Mouse (Mus musculus) adrenal gland, postnatal 36 days (tissue): ENCODE measurements around the gene Slc6a18. TPM values are rescaled to one million over a fixed set of nuclear protein-coding genes. Genes with fewer than 3 reads are reported as not detected.
"Not testable (repeated sequence)": the region's sequence is repeated elsewhere in the genome, so short reads cannot be mapped to it uniquely, and the experiment has no call there.

Source experiments
- DNase-seq, 2 experiments: peaks; one replicate each; pipeline ENCODE4 v3.0.0; 2021; ENCODE audit warnings: mixed read lengths in 1 of 2
- long read RNA-seq, 2 experiments: library from polyadenylated mRNA; stranded (forward); transcript quantifications; one replicate each; pipeline ENCODE4 v2.0.0; 2021; ENCODE audit warnings: borderline sequencing depth in 2 of 2
- total RNA-seq, 2 experiments: library from RNA; stranded (reverse); gene quantifications; 2 replicates each; pipeline ENCODE4 v1.2.3; 2021

Slc6a18 gene
- total RNA-seq = not detected
- long read RNA-seq, experiment 1 = 0 reads
- long read RNA-seq, experiment 2 = 0 reads

DNA sequence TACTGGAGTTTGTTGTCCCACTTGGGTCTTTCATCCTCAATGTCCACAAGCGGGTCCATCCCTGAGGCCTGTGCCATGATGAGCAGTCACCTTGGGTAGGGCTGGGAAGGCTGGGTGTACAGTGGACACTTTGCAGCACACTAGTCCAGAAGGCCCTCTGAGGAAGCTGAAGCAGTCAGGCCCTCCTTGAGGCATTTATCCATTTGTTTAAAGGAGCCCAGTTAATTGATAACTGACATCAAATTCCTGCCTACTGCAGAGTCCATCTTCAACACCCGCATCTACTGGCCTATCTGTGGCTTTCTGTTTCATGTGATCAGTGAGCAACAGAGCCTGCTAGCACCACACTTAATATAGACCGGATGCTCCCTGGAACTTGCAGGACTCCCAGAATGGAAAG, at the start of gene Slc6a18:
Gene Slc6a18 (minus strand): TSS at position 171 of the 400 bp plus-strand sequence.
- DNase-seq = no peak

DNA sequence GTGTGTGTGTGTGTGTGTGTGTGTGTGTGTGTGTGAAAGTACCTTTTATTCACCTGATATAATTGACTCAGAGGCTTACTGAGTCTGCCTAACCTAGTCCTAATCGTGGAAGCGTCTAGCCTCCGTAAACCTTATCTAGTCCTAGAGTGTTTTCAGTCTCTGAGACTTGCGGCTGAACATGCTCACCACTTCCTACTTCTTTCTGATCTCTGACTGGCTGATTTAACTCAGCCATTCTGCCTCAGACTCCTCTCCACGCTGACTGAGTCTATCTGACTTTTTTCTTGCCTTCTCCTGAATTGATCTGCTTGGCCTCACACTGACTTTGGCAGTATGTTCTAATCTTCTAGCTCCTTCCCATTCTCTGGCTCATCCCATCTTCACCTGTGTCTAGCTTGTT, 47.5 kb upstream of the Slc6a18 start:
- DNase-seq = no peak

DNA sequence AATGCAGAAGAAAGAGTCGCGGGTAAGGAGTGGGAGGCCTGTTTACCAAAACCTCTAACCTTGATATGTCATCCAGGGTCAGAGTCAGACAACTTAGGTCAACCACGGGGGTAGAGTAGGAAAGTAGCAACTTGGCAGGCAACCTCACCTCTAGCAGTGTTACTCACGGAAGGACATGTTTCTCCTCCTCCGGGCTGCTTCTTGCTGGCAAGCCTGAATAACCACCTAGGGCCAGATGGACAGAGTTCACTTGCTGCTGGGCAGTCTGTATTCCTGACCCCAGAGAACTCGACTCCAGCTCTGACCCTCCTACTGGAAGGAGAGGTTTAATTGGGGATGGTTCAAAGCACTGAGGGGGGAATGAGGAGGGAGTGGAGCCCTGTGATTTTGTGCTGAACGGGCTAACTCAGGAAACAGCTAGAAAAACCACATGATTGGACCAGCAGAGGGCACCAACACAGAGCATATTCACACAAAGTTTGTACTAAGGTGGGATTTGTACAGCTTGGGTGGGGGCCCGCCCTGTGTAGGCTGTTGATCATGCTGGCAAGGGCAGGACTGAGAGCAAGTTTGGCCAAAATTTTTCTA, 45.4 kb upstream of the Slc6a18 start:
- peak; percentile 50 to 59 for DNase-seq

DNA sequence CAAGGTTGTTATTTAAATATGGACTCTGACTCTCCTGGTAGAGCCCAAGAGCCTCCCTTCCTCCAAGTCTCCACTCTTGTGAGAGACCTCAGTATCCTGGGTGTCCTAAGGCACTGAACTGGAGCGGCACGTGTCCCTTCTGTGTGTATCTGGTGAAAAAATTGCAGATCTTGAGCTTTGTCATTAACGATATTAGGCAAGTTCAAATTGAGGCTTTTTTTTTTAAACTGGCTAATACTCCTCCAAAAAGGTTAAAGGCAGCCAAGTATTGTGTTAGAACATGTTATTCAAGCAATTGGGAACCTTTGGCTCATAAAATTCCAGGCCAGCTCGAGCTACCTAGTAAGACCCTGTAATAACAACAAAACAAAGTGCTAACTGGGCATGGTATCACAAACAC, 42.4 kb upstream of the Slc6a18 start:
- DNase-seq = no peak

DNA sequence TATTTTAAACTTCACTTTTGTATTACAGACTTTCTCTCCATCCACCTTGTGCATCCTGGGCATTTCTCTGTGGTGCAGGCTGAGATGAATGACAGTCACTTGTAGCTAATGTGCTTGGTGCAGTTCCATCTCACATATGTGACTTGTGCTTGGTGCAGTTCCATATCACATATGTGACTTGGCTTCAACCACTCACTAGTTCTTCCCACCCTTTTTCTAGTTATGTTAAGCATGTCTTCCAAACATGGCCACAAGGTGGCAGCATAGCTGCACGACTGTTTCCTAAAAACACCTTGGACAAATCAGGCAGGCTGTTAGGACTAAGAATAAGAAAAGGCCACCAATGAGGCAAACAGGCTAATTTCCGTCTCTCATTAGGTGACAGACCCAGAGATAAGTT, 40.4 kb upstream of the Slc6a18 start:
- DNase-seq = peak; percentile 81 to 82

DNA sequence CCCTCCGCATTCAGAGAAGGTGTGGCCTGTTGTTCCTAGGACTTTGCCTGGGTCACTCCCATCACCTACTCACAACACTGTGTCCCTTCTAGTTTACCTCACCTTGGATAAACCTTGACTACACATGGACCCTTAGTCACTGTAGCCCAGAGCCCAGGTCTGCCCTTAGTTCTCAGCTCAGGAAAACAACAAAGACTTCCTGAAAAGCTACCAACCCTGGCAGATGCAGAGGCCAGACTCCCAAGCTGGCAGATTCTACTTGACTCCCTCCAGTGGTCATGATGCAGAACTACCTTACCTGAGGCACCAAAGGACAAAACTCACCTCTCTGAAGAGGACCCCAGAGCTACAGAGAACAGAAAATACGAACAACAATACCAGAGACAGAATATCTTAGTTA, 36.2 kb upstream of the Slc6a18 start:
- DNase-seq = no peak

DNA sequence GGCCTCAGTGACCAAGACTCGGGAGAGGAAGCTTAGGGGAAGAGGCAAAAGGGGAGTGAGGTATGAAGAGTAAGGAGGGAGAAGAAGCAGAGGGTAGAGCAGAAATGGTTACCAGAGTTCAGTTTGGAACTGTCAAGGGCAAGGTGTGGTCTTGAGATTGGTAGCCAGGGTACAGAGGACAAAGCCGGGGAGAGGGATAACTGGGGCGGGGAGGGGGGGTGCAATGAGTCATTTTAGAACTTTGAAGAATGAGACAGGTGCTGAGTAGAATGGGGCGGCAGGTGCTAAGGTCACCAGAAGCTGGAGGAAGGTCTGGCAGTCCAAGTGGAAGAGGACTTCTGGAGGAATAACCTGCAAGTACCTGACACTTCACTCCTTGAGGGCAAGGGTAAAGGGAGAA, 35.4 kb upstream of the Slc6a18 start:
- no peak for DNase-seq

DNA sequence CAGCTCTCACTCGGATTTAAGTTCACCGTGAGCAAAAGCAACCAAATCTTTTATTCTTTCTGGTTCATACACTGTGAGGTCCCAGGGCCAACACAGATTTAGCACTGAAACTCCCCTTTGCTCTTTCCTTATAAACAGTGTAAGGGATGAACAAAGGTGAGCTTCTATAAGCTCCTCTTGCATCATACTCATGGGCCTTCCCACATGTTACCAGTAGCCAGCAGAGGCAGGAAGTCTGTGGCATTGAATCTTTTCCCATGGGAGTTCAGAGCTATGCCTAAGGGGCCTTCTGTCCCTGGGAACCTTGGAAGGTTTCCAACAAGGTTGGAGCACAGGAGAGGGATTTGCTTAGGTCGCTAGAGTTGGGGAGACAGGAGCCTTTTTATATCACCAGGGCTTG, 34.4 kb upstream of the Slc6a18 start:
- DNase-seq = no peak

DNA sequence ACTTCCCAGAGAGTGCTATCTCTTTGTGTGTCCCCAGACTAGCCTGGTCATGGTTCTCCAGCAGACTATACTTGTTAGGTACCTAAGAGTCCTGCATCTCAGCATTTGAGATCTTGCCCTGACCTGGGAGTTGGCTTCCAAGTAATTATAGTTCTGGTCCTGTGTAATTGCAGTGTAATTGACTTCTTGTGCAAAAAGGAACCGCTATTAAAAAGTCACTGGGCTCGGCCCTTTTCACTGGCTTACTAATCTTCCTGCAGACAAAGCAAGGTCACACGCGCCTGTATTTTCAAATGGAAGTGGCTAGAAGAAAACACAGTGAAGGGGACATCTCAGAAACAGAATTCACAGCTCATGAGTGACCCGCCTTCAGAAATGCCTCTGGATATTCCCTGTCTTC, 34.0 kb upstream of the Slc6a18 start:
- DNase-seq = no peak

DNA sequence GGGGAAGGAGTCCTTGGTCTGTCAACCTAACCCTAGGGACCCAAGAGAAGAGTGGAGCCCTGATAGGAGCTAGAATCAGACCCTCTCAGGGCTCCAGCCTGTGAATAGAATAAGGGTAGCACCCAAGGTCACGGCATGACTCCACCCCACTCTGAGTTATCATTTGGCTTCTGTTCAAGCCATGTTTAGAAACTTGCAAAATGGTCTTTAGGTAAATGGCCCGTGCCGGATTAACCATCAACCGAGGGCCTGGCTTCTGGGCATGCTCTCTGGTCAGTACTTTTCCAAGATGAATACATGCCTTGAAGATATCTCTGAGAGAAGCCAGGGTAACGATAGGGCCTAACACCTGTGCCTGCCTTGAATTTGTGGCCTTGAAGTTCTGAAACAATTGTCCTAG, 33.4 kb upstream of the Slc6a18 start:
- no peak for DNase-seq

DNA sequence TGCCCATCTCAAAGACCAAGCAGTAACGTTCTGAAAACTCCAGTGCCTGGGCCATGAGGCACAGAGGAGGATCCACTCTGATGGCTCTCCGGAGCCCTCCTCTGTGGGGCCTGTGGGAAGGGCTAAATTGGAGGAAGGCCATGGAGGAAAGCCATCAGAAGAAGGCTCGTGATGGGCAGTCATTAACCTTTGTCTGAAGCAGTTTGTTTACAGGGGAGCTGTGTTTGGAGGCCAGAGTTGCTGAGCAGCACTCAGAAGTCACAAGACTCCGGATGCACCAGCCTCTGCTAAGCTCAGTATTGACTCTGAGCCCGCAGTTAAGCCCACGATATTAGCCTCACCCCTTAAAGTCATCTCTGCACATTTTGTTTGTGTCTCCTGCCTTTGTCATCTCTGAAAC, 31.7 kb upstream of the Slc6a18 start:
- DNase-seq = no peak

DNA sequence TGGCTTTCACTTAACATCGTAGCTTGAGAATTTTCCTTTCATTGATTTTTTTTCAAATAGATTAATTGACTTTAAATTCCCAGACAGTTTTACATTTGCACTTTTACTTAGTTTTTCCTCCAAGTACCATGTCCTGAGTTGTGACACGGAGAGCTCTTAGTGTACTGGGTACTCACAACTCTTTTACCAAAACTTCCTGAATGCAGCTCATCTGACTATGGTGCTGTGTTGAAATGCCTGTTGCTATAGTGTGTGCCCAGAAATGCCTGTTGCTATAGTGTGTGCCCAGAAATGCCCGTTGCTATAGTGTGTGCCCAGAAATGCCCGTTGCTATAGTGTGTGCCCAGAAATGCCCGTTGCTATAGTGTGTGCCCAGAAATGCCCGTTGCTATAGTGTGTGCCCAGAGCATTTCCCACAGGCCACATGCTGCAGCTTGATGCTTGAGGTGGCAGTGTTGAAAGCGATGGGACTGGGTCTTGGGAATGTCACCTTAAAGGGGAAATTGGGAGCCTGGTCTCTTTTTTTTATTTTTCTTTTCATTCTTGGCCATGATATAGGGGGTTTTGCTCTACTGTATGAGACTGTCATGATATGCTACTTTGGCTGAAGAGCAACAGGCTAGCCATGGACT, 27.0 kb upstream of the Slc6a18 start, which contains the start of gene Slc6a19:
Gene Slc6a19 (minus strand): TSS at position 172 of the 632 bp plus-strand sequence.
- DNase-seq = no peak

DNA sequence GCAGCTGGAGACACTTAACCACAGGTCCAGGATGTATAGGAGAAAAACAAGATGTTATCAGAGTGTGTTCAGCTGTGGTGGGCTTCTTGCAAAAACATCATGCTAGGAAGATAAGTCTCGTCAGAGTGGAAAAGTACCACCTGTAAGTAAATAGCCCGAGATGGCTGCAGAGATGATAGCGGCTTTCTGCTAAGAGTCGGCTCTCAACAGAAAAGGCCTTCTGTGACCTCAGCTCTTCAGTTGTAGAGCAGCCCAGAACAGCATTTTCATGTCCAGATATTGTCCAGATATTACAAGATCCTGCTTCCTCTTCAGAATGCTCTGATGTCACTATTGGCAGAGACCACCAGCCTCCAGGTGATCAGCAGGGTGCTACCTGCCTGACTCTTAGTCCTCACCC, 25.7 kb upstream of the Slc6a18 start:
- DNase-seq = not testable (repeated sequence)

DNA sequence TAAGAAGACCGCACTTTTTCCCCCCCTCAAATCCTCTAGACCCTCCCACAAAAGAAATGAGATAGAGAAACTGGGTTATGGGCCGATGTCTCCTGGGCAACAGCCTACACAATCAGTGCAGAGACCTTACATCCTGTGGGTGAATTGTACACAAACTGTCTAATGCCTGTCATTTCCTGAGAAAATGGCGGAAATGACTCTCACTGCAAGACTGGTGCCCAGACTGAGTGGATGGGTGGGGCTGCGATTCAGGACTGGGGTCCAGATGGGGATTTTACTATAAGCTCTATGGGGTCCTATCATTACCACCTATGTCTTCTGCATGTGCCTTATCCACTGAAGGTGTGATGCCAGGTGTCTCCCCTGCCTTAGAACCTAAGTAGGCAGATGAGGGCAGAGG, 25.0 kb upstream of the Slc6a18 start:
- DNase-seq = no peak

DNA sequence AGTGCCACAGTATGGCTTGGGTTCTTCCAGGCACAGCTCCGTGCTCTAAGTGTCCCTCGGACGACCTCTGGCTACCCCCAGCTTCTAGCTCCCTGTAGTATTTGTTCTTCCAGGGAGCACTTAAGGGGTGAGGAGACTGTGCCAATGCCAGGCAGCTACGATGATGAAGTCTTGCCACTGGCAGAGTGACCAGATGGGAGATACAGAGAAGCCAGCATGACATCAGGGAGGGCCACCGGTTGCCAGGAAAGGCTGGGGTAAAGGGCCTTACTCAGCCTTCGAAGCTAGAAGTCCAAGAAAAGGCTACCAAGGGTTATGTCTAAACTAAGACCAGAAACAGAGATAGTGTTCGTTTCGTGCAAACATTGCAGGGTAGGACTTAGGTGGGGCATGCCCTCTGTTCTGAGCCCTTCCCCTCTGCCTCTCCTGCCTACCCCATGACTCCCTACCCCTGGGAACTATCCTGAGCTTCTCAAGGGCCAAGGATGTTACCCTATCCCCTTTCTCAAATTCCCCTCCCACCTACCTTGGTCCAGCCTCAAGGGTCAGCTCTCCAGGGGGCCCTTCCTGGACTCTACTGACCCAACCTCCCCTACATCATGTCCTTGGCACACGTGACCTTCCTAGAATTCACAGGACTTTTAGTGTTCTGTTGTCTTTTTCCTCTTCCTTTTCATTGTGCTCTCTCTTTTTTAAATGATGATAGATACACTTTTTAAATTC, 23.5 kb upstream of the Slc6a18 start:
- no peak for DNase-seq

DNA sequence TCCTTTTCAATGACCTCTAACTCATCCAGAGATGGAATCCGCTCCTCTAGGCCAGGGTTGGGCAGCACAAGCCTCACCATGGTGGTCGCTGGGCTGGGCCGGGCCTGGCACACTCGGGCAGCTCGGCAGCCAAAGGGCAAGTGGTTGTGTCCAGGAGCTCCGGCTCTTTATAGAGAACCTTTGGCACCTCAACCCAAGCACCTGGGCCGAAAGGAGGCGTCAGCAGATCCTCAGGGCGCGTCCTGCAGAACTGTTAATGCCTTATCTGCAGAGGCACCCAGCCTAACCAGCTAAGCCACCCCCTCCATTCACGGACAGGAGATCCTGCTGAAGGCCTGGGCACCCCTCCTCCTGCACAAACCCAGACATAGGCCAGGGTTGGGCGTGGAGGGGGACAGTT, 22.7 kb upstream of the Slc6a18 start:
- DNase-seq = no peak

DNA sequence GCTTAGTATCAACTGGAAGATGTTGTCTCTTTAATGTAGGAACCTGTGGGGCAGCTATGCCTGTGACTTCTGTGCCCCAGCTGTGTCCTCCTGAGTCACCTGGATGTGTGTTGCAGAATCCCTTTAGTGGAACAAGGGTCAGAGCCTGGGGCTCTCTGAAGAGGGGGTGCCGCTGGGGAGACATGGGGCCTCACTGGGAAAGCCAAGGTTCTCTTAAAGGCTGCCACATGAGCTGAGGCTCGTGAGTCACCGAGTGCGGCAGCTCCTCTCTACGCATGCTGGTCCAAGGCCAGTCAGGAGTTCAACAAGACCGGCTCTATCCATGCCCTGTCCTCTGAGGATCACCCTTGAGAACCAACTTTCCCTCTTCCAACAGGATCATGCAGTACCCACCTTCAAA, 21.9 kb upstream of the Slc6a18 start:
- peak; percentile 41 to 48 for DNase-seq

DNA sequence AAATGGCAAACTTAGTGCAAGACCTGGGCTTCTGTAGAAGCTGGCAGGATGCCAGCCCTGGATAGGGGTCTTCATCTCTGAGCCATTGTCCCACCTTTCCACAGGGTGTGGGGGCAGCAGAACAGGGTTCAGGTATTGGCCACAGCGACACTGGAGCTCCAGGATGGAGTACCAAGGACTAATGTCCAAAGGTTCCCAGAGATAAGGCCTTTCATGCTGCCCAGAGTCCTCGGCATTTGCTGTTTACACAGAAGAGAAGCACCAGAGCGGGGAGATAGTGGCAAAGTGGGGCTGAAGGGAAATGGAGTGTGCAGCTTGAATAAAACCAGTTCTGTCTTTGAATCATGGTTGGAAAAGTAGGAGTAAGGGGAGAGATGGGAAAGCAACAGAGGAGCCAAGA, 18.7 kb upstream of the Slc6a18 start:
- DNase-seq = no peak

DNA sequence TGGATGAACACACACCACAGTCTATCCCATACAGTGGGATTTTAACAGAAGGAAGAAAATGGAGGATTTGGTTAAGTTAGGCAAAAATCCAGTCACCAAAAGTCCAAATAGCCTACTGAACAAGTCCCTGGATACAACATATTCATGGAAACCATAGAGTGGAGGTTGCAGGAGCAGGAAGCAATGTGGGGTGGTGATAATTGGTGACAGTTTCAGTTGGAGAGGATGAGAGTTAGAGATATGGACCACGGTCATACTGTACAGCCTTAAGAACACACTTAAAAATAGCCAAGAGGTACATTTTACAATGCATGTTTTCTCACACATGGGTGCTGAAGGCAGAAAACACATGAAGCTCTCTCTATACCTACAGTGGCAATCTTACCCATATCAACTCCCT, 17.1 kb upstream of the Slc6a18 start:
- DNase-seq = no peak

DNA sequence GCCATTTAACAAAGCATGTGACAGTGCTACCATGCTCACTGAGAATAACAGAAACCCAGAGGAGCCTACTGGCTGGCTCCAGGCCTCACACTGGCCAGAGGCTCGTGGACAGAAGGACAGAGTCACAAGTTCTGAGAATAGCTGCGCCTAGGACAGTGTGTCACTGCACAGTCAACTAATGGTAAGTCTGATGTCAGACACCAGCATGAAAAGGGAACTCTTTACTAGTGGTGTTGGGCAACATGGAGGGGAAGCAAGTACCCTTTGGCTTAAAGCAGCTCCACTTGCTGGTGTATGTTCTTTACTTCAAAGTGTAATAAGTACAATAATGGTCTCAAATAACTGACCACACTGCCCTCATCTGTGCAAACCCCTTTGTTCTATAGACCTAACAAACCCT, 15.5 kb upstream of the Slc6a18 start:
- no peak for DNase-seq

DNA sequence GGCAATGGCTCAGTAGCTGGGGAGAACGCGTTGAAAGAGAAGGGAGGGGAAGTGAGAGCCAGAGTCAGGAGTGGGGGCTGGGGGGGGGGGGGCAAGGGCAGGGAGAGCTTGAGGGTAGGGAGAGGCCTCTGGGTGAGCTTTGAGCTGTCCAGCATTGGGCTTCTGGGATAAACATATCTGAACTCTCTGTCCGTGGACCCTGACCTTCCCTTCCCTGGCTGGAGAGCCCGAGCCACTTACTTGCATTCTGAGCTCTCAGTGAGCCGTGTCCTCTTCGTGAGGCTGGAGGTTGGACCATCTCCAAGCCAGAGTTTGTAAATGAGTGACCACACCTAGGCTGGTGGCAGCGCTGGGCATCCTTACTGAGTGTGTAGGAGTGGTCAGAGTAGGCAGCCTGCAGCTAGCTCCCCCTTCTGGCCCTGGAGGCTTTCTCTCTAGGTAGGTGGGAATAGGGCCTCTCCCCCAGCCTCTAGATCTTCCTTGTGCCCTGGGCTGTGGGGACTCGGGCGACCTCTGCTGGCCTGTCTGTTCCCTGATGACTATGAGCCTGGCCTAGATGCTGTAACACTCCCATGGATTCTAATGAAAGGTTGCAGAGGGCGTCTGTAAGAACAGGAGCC, 14.5 kb upstream of the Slc6a18 start:
- DNase-seq = peak; percentile 76 to 84

DNA sequence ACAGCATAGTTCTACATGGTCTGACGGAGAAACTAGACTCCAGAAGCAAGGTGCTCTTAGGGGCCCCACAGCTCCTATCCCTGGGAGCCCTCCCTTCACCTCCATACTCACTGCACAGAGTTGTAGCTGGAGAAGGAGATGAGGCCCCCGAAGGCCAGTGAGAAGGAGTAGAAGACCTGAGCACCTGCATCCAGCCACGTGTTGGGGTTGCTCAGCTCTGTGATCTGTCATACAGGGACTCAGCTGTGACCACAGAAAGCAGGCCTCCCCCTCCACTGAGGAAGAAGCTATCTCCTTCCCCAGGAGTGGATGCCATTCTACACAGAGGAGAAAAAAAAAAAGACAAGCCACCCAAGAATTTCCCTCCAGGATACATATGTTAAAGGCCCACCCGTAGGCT, 11.1 kb upstream of the Slc6a18 start:
- DNase-seq = no peak

DNA sequence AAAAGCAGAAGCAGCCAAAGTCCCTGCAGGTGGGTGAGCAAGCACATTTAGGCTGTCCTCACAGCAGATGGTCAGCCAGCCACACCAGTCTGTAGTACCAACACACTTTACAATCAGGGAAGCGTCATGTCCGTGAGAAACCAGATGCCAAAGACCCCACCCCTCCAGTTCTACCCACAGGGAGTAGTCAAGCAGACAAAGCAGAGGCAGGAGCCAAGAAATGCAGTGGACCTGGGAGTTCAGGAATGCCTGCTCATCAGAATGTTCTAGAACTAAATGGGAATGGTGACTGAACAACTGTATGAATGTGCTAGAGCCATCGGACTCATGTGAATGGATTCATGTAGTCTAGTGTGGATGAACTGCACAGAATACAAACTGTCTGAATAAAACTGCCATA, 9.8 kb upstream of the Slc6a18 start:
- DNase-seq = no peak
